Mouse (Mus musculus) gonadal fat pad, adult 2 months (tissue): ENCODE measurements around the gene Ldhd. TPM values are rescaled to one million over a fixed set of nuclear protein-coding genes. Genes with fewer than 3 reads are reported as not detected.

Source experiments
- DNase-seq: peaks from one replicate; pipeline ENCODE4 v3.0.0-alpha.2; 2012; ENCODE audit warnings: low read depth
- polyA plus RNA-seq: library from polyadenylated mRNA; depleted of rRNA; stranded (reverse); fragments of >200 nt; gene quantifications from 2 replicates; pipeline ENCODE4 v1.2.3, GENCODE M21; 2012; rRNA removed

Ldhd gene
- polyA plus RNA-seq, 1 experiment, result 461 TPM

DNA sequence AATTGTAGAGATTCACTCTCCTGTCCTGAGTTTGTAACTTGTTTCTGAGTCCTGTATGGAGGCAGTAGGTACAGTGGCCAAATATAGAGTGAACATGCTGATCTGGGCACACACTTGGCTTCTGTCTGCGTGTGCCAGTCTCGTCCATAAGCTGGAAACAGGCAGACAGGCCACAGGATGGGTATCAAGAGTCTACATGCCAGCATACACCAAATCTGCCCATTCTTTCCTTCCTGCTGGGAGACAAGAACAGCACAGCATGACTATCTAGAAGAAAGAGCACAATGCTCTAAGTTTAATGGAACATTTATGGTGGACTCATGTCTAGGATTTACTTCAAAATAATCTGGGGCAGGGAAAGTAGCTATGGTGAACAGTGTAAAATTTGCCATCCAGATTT is 35.2 kb downstream of the Ldhd start:
- DNase-seq, result no peak

DNA sequence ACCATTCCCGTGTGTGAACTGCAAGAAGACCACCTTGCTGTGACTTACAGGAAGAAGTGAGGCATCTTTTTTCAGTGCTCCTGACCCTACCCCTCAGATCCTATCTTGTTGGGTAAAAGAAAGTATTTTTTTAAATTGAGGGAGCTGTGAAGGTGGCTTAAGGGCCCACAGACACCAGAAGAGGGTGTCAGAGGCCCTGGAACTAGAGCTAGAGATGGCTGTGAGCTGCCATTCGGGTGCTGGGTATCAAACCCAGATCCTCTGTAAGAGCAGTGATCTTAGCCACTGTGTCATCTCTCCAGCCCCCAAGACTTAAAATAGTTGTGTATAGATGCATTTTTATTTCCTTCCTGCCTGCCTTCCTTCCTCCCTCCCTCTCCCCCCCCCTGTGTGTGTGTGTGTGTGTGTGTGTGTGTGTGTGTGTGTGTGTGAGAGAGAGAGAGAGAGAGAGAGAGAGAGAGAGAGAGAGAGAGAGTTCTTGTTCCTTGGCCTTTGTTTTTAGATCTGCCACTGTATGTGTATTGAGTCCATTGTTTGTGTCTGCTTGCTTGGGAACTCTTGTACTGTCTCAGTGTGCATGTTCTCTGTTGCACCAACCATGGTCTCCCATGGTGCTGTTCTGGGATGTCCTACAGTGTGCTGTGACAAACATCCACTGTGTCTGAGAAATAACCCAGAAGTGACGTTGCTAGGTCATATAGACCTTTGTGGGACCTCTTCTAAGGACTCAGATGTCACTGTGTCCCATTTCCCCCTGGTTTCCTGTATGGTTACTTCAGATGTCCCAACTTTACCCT is 35.9 kb downstream of the Ldhd start:
- DNase-seq, result no peak

DNA sequence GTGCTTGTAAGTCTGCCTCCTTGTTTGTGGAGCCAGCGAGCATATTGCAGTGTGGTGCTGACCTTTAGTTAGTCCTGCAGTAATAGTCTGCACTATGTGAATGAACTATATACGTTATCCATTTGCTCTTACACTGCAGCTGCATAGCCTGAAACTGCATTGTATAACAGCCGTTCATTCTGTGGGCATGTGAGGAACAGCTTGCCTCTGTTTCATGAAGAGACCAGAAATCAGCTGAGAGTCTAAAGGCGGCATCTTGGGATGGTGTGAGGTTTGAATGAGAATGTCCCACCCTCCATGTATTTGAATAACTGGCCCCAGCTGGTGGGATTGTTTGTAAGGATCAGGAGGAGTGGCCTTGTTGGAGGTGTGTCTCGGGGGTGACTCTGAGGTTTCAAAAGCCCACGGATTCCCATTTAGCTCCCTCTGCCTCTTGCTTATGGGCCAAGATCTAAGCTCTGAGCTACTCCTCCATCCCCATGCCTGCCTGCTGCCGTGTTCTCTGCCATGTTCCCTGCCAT is 37.7 kb downstream of the Ldhd start:
- DNase-seq, result no peak

DNA sequence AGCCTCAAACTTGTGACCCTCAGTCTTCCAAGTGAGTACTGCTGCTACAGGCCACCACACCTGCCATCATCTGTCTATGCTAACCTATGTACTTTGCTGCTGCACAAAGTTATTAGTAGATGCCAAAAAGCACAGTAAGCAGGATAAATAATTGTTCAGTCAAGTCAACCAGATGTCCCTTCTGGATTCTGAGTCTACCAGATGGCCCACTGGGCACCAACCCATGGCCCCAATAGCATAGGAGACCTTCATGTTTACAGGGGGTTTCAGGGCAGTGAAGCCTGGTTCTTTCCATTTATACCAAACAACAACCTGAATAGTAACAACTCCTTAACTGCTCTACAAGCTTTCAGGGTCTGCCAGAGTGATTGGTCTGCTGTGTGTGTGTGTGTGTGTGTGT is 39.0 kb downstream of the Ldhd start:
- DNase-seq, result no peak

DNA sequence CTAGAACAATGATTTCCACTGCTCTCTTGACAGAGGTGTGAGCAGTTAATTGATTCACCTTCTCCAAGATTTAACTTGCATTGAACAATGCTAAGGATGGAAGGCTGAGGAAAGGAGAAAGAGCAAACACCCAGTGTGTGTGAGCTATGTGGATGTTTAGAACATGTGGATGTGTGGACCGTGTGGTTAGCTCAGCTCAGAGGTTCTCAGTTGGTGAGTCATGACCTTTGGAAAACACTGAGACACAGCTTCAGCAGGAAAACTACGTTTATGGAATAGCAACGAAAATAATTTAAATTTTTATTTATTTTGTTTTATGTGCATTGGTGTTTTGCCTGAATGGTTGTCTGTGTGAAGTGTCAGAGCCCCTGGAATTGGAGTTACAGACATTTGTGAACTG is 40.0 kb downstream of the Ldhd start:
- no peak for DNase-seq

DNA sequence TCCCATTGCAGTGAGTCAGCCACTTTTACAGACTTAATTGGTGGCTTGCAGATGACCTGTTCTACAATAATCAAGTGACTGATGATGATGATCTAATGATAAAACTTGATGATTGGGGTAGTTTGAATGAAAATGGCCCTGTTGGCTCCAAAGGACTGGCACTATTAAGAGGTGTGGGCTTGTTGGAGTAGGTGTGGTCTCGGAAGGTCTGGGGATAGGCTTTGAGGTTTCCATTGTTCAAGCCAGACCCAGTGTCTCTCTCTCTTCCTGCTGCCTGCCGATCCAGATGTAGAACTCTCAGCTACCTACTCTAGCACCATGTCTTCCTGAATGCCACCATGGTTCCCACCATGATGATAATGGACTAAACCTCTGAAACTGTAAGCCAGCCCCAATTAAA is 41.8 kb downstream of the Ldhd start:
- DNase-seq, result no peak

DNA sequence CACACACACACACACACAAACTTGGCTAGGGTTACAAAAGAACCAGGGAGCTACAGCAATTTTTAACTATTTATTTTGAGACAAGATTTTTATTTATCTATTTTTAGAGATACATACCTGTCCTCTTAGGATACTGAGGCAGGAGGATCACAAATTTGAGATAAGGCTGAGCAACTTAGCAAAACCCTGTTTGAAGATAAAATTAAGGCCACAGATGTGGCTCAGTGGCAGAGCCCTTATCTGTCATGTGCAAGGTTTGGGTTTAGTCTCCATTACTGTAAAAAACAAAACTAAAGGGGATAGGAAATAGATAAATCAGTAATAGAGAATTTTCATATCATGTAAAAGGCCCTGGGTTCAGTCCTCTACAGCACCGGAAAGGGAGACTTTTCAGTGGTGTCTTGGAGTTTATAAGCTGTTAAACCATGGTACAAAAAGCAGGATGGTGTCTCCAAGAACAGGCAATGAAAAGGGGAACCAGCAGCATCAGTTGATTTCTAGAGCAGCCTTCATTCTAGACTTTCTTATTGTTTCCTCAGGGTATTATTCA is 42.6 kb downstream of the Ldhd start:
- no peak for DNase-seq

DNA sequence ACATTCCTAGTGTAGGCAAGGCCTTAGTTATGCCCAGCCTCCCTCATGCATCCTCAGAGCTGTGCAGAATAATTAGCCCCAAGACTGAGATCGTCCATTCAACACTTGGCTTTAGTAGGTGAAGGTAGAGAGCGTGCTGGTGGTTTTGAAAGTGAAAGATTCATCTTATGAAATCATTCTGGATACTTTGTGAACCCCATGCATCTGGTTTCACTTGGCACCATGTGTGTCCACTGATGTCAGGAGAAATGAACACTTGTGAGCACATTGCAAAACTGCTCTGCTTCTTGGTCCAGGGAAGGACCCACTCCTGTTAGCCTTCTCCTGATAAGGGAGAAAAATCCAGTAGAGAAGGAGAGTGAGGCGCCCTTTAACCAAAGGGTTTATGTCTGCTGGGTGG is 45.2 kb downstream of the Ldhd start:
- DNase-seq, result no peak

DNA sequence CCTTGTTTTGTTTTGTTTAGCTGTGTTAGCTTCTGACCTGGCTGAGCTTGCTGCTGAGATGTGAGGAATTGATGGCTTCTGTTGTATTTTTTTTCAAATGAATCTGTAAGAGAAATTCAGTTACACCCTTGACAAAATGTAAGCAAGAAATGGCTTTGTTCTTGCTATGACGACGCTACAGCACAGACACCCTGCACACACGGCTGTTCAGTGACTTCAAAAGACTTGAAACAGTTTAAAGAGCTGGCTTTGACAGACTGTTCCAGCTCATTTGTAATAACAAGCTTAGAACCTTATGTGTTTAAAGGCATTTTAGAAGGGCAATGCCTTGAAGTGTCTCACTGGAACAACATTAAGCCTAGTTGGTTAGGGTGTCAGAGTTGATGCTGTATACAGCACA is 47.8 kb downstream of the Ldhd start:
- no peak for DNase-seq

DNA sequence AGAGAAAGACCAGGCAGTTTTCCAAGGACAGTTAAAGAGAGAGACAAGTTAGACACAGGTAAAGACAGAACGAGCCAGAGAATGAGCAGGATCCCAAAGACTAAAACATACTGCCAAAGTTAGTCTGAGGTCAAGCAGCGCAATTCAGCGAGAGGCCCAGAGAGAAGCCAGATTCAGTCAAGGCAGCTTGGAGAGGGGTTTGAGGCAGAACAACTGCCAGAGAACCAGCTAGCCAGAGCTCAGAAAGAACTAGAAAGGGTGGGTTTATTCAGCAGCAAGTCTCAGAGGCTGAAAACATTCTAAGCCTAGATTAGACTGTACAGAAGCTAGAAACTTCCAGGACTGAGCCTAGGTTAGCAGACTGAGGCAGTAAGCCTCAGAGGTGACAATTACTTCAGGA is 49.9 kb downstream of the Ldhd start:
- DNase-seq, result no peak

DNA sequence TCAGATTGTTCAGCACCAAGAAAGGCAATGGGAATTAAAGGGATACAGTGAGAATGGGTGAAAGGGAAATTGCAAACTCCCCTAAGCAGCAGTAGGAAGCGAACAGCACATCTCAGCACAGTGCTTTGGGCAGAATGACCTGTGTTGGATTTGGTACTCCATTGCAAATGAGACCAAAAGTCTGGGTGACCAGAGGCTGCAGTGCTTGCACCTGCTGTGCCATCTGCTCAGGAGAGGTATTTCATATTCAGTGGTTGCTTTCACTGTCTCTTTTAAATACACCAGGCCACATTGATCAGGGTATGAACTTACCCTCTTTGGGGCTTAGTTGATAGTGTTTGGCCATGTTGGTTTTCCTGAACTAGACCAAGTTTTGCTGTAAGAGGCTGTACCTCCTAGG is 50.9 kb downstream of the Ldhd start:
- no peak for DNase-seq

DNA sequence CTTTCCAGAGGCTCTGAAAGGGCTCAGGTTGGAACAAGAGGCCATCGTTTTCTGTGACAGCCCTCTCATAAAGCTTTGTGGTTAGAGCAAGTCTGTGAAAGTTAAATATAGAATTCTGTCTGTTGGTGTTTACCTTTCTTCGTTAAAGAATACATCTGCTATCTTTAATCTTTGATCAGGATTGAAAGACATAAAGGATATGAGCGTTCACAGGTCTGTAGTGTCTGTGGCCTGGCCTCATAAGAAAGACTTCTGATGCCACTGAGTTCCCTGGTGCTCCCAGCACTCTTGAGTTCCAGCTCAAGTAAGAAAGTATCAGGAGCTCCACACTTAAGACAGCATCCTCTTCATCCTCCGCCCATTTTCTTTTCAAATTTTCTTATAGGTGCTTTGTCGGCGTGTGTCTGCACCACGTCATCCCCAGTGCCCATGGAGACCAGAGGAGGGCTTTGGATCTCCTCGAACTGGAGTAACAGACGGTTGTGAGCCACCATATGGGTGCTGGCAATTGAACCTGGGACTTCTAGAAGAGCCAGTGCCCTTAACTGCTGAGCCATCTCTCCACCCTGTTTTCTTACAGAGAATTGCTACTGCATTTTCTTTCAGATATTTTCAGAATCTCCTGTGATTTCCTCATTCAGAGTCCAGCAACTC is 52.2 kb downstream of the Ldhd start:
- DNase-seq, result no peak

DNA sequence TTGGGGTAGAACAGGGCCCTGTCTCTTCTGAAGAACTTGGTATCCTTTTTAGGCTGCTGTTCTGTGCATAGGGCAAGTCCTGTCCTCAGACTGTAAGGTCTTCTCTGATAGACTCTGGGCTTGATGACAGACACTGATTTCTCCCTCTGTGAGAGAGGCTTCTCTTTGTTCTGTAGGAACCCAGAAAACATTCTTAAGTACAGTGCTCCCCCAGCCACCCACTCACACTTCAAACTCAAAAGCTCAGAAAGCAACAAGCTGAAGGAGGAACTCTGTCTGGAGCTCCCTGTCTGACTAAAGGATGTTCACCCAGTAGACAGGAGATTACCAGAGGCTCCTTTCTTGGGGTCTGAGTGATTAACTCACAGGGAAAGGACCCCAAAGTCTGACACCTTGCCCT is 53.7 kb downstream of the Ldhd start:
- no peak for DNase-seq

DNA sequence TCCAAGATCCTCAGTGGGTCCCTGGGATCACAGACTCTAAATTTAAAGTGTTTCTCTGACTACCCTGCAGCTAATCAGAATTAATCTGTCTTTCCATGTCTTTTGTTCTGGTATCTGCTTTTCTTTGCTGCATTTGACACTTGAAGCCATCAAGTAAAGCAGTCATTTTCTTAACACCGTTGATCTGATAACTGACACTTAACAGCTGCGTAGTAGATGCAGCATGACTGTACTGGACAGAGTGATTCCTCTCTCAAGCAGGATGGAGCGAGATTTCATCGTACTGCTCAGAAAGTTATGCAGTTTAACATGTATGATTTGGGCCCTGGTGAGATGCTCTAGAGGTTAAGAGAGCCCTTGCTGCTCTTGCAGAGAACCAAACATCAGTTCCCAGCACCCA is 54.7 kb downstream of the Ldhd start:
- no peak for DNase-seq

DNA sequence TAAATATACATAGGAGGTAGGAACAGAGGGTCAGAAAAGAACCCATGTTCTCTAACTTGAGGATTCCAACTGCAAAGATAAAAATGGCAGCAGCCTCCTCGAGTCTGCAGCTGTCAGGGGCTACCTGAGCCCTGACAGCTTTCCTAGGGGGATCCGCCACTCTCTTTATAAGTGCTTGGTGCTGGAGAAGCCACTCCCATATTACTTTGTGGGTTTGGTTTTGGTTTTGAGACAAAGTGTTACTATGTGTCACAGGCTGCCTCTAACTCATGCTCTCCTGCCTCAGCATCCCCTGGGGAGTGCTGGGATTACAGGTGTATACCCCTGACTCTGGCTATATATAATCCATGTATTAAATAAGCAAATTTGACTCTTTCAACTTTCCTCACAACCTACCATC is 56.2 kb downstream of the Ldhd start:
- DNase-seq, result no peak

Other genes with a start within 250 kb of the Ldhd start
- gene Fa2h, start 236.6 kb downstream of the Ldhd start, polyA plus RNA-seq, result 11.3 and 12.6 TPM in 2 replicates
- 13.0 and 14.0 TPM in 2 replicates for gene Wdr59, start 108.3 kb downstream of the Ldhd start, polyA plus RNA-seq
- gene Znrf1, start 94.3 kb downstream of the Ldhd start, polyA plus RNA-seq, result 52.4 and 57.0 TPM in 2 replicates
- 12.1 and 12.7 TPM in 2 replicates for gene Zfp1, start 13.0 kb upstream of the Ldhd start, polyA plus RNA-seq
- 4.4 and 35.9 TPM in 2 replicates for gene Ctrb1, start 60.6 kb upstream of the Ldhd start, polyA plus RNA-seq
- gene Bcar1, start 113.4 kb upstream of the Ldhd start, polyA plus RNA-seq, result 54.5 and 58.1 TPM in 2 replicates
- gene Cfdp1, start 223.9 kb upstream of the Ldhd start, polyA plus RNA-seq, result 6.5 and 9.7 TPM in 2 replicates
- gene Tmem170, start 246.4 kb upstream of the Ldhd start, polyA plus RNA-seq, result 5.2 and 5.8 TPM in 2 replicates